Mouse (Mus musculus) liver, embryonic 14.5 days (tissue): ENCODE results near the gene Actn2. TPM values are rescaled to one million over a fixed set of nuclear protein-coding genes. Genes with fewer than 3 reads are reported as not detected.

Experiments
- ATAC-seq: fragments of 200-750 bp; cut with Nextera tagmentation; 2 replicates; pipeline ENCODE4 v1.8.0; 2017; ENCODE audit warnings: moderate number of reproducible peaks, mild to moderate bottlenecking, moderate library complexity; ENCODE audit not compliant: insufficient read depth
- DNase-seq, 3 experiments: peaks; one replicate each; pipeline ENCODE4 v3.0.0-alpha.2; 2012 to 2013; ENCODE audit warnings: low read depth in 3 of 3, low spot score in 3 of 3
- H3K27ac ChIP-seq: fragments of 300-500 bp; sonication (generic); 2 replicates; pipeline ENCODE4 v1.5.1; 2014; ENCODE audit warnings: moderate library complexity, mild to moderate bottlenecking, control low read depth, inconsistent platforms
- H3K27me3 ChIP-seq: fragments of 300-500 bp; sonication (generic); 2 replicates; pipeline ENCODE4 v1.6.1; 2014; ENCODE audit warnings: mild to moderate bottlenecking, low read length, moderate library complexity; ENCODE audit not compliant: control insufficient read depth, insufficient read depth
- H3K36me3 ChIP-seq: fragments of 300-500 bp; sonication (generic); replicated peaks from 2 replicates; pipeline ENCODE4 v1.6.1; 2014; ENCODE audit warnings: low read depth; ENCODE audit not compliant: control insufficient read depth, insufficient read depth
- H3K4me1 ChIP-seq, 2 experiments: fragments of 200-500 bp in 1 of 2; fragments of 300-500 bp in 1 of 2; sonication (generic) in 1 of 2; replicated peaks; 2 replicates each; pipeline ENCODE4 v1.6.1; 2012 to 2014; ENCODE audit warnings: antibody characterized with exemption in 1 of 2, inconsistent platforms in 1 of 2, low read length in 1 of 2; ENCODE audit not compliant: control insufficient read depth in 2 of 2, insufficient read depth in 2 of 2
- H3K4me2 ChIP-seq: fragments of 300-500 bp; sonication (generic); 2 replicates; pipeline ENCODE4 v1.6.1; 2014; ENCODE audit warnings: low read depth, mild to moderate bottlenecking, control low read depth, moderate library complexity
- H3K4me3 ChIP-seq, 2 experiments: fragments of 200-500 bp in 1 of 2; fragments of 300-500 bp in 1 of 2; sonication (generic) in 1 of 2; 2 replicates each; pipeline ENCODE4 v1.5.1; 2012 to 2014; ENCODE audit warnings: low read depth in 2 of 2, low read length in 2 of 2, mild to moderate bottlenecking in 2 of 2, control low read depth in 1 of 2, inconsistent platforms in 1 of 2, moderate library complexity in 1 of 2; ENCODE audit not compliant: insufficient read depth in 1 of 2
- H3K9ac ChIP-seq: fragments of 300-500 bp; sonication (generic); replicated peaks from 2 replicates; pipeline ENCODE4 v1.6.1; 2014; ENCODE audit warnings: mild to moderate bottlenecking, control low read depth, moderate library complexity
- H3K9me3 ChIP-seq: fragments of 300-500 bp; sonication (generic); 2 replicates; pipeline ENCODE4 v1.6.1; 2016; ENCODE audit warnings: low read length, mixed read lengths; ENCODE audit not compliant: control insufficient read depth
- CTCF ChIP-seq: IDR thresholded peaks from 2 replicates; pipeline ENCODE4 v1.5.1; 2016; ENCODE audit warnings: antibody characterized with exemption, low read depth, control low read depth
- EP300 ChIP-seq: IDR thresholded peaks from 2 replicates; pipeline ENCODE4 v1.6.1; 2016; ENCODE audit warnings: antibody characterized with exemption, low read depth
- WGBS: fragments of 180-500 bp; shearing (Covaris S2); extraction: QIAGEN DNeasy Blood & Tissue Kit; methylation state at CpG from one replicate; pipeline ENCODE4 v1.1.7; 2014; ENCODE audit not compliant: insufficient replicate concordance; 5-methylcytosine and 5-hydroxymethylcytosine counted together
- polyA plus RNA-seq, 2 experiments: library from polyadenylated mRNA; depleted of rRNA in 1 of 2; stranded (reverse) in 1 of 2; unstranded in 1 of 2; fragments of >200 nt; fragmentation: Nextera tagmentation in 1 of 2; extraction: Ambion mirVana in 1 of 2; gene quantifications; 2 replicates each; pipeline versions ENCODE4 v1.2.1 to v1.2.3; 2012 to 2014

The Actn2 gene
- polyA plus RNA-seq, 2 experiments = 0.16 to 0.37 TPM

- ATAC-seq (no peak), DNase-seq (no peak)
- Histone ChIP-seq H3K4me2 (no peak overlapping the region), H3K36me3 (no peaks in the 10 kb centered on the region), H3K27ac (no peak overlapping the region), H3K9ac (no peak overlapping the region), H3K27me3 (no peaks in the 10 kb centered on the region), H3K4me3 (no peak overlapping the region), H3K9me3 (no peaks in the 10 kb centered on the region), H3K4me1 (no peaks in the 10 kb centered on the region)
- TF ChIP-seq EP300 (no peak), CTCF (no peak)
- 34% methylated on average over 13 of the region's 13 CpGs for WGBS
Observed at GRCm38 (mm10) chr13:12349197-12349824, 8.8 kb upstream of the Actn2 start.

- DNase-seq = no peak
- no peaks in the 10 kb centered on the region for H3K4me1 ChIP-seq
- TF ChIP-seq CTCF = no peak
- TF ChIP-seq EP300 = no peak
- no peak overlapping the region for H3K9ac ChIP-seq
- 49% methylated on average over 3 of the region's 3 CpGs for WGBS
- no peak overlapping the region for H3K4me2 ChIP-seq
- H3K4me3 ChIP-seq = no peak overlapping the region
- H3K36me3 ChIP-seq = no peaks in the 10 kb centered on the region
- no peaks in the 10 kb centered on the region for H3K27me3 ChIP-seq
- no peaks in the 10 kb centered on the region for H3K9me3 ChIP-seq
- no peak overlapping the region for H3K27ac ChIP-seq
- ATAC-seq = no peak
Observed at GRCm38 (mm10) chr13:12346837-12347236, 6.3 kb upstream of the Actn2 start.

- peaks cover 0 to 3% of the 10 kb centered on the region in 2 experiments; a peak in 2 of 4 replicates for H3K4me1 ChIP-seq
- H3K27me3 ChIP-seq = no peaks in the 10 kb centered on the region; the same call in none of the 2 replicates
- DNase-seq = no peak
- H3K27ac ChIP-seq = no peak overlapping the region
- TF ChIP-seq EP300 (no peak), CTCF (no peak)
- H3K4me3 ChIP-seq = no peak overlapping the region
- no peak for ATAC-seq
- WGBS = 16% methylated on average over 6 of the region's 6 CpGs
- H3K9ac ChIP-seq = no peak overlapping the region
- no peaks in the 10 kb centered on the region for H3K9me3 ChIP-seq
- H3K36me3 ChIP-seq = no peaks in the 10 kb centered on the region
- H3K4me2 ChIP-seq = no peak overlapping the region
Observed at GRCm38 (mm10) chr13:12341447-12341846, 887 bp upstream of the Actn2 start.

- Histone ChIP-seq H3K36me3 (no peaks in the 10 kb centered on the region), H3K4me3 (no peak overlapping the region), H3K9ac (no peak overlapping the region), H3K4me2 (no peak overlapping the region), H3K4me1 (peaks cover 0 to 3% of the 10 kb centered on the region in 2 experiments; a peak in 2 of 4 replicates), H3K9me3 (no peaks in the 10 kb centered on the region), H3K27ac (no peak overlapping the region), H3K27me3 (no peaks in the 10 kb centered on the region; the same call in none of the 2 replicates)
- TF ChIP-seq EP300 (no peak), CTCF (no peak)
- ATAC-seq (no peak), DNase-seq (no peak)
Observed at GRCm38 (mm10) chr13:12339446-12339845, 1.1 kb downstream of the Actn2 start.

- H3K27ac ChIP-seq = no peak overlapping the region
- peaks cover 0 to 3% of the 10 kb centered on the region in 2 experiments; a peak in 2 of 4 replicates for H3K4me1 ChIP-seq
- no peak for DNase-seq
- no peaks in the 10 kb centered on the region; the same call in none of the 2 replicates for H3K27me3 ChIP-seq
- TF ChIP-seq CTCF = no peak
- no peak for TF ChIP-seq EP300
- no peak overlapping the region for H3K4me2 ChIP-seq
- no peaks in the 10 kb centered on the region for H3K9me3 ChIP-seq
- no peak overlapping the region for H3K4me3 ChIP-seq
- no peaks in the 10 kb centered on the region for H3K36me3 ChIP-seq
- 61% methylated on average over 7 of the region's 7 CpGs for WGBS
- ATAC-seq = no peak
- H3K9ac ChIP-seq = no peak overlapping the region
Observed at GRCm38 (mm10) chr13:12337752-12338151, 2.8 kb downstream of the Actn2 start.
